Mouse (Mus musculus): ENCODE data around the gene Hectd1. TPM values are rescaled to one million over a fixed set of nuclear protein-coding genes. Genes with fewer than 3 reads are reported as not detected.

Gene Hectd1
- total and polyA plus RNA-seq, 3 experiments, result 35.0 to 273 (median 249) TPM

DNA sequence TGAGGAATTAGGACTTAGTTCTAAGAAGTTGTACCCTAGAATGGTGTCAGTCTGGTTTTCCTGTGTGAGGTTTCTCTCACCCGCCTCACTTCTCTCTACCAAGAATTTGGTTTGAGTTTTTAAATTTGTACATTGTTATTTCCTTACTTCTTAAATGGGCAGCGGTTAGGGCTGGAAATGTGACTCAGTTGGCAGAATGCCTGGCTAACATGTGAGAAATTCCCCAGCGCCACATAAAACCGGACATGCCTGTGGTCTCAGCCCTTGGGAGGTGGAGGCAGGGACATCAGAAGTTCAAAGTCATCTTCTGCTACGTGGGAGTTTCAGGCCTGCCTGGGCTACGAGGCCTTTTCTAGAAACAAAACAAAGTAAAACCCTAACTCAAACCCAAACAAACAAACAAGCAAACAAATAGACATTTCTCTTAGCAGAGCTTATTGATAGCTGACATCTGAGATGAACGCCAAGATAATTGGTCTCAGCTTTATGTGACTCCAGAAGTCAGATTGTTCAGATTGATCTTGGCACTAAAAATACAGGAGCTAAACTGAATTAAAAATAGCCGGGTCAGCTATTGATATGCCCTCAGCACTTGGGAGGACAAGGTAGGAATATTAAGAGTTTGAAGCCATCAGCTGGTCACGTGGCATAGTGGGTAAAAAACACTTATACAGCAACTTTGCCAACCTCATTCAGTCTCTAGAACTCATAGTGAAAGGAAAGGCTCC, 18.8 kb upstream of the Hectd1 start:
- ATAC-seq (ENCODE audit: extremely low read depth, insufficient number of reproducible peaks, low FRiP score, poor library complexity, severe bottlenecking) (no peak), DNase-seq (ENCODE audit: low spot score) (no peak)
- peaks cover 11% of the 10 kb centered on the region for H3K36me3 ChIP-seq (replicated peaks)
- TF ChIP-seq GATA1 (IDR thresholded peaks at IDR 0.05; ENCODE audit: borderline replicate concordance, low read length) (no peak), GATA2 (IDR thresholded peaks at IDR 0.05; ENCODE audit: borderline replicate concordance, low read depth, low read length) (no peak)
- no peaks in the 10 kb centered on the region for H3K27me3 ChIP-seq (ENCODE audit: insufficient read depth, low read length)
- H3K4me3 ChIP-seq (ENCODE audit: low read depth, low read length), result no peak overlapping the region
- no peaks in the 10 kb centered on the region for H3K9me3 ChIP-seq (replicated peaks)
- peaks cover 85% of the 10 kb centered on the region for H3K4me1 ChIP-seq (ENCODE audit: insufficient read depth, low read depth, low read length)

DNA sequence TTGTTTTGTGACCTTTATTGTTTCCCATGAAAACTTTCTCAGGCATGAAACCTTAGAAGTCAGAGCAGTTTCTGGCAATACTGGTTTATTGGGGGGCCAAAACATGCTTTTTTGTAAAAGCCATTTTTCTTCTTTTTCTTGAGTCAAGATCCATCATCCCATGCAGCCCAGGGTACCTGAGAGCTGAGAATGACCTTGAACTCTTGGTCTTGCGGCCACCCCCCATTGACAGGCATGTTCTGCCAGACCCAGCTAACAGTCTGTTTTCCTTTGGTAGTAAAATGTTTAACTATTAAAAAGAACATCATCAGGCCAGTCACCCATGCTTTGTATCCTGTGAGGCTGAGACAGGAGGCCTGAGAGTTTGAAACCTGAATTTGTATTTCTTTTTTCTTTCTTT, 15.9 kb upstream of the Hectd1 start:
- ATAC-seq (ENCODE audit: extremely low read depth, insufficient number of reproducible peaks, low FRiP score, poor library complexity, severe bottlenecking), result no peak
- TF ChIP-seq CTCF (IDR thresholded peaks at IDR 0.05; ENCODE audit: low read depth, low read length) (no peak), GATA1 (IDR thresholded peaks at IDR 0.05; ENCODE audit: borderline replicate concordance, low read length) (no peak), POLR2AphosphoS5 (IDR thresholded peaks at IDR 0.05; ENCODE audit: insufficient replicate concordance, low read depth, low read length) (no peak), GATA2 (IDR thresholded peaks at IDR 0.05; ENCODE audit: borderline replicate concordance, low read depth, low read length) (no peak), TAL1 (conservative IDR thresholded peaks at IDR 0.05; ENCODE audit: low read depth, low read length) (no peak)
- Histone ChIP-seq H3K36me3 (replicated peaks) (peaks cover 7% of the 10 kb centered on the region), H3K9me3 (replicated peaks) (no peaks in the 10 kb centered on the region), H3K4me3 (ENCODE audit: low read depth, low read length) (peak overlapping the region; percentile 70; the same call in 1 of the 2 replicates), H3K27me3 (ENCODE audit: insufficient read depth, low read length) (no peaks in the 10 kb centered on the region), H3K4me1 (ENCODE audit: insufficient read depth, low read depth, low read length) (peaks cover 83% of the 10 kb centered on the region)
- DNase-seq (ENCODE audit: low spot score), result no peak

DNA sequence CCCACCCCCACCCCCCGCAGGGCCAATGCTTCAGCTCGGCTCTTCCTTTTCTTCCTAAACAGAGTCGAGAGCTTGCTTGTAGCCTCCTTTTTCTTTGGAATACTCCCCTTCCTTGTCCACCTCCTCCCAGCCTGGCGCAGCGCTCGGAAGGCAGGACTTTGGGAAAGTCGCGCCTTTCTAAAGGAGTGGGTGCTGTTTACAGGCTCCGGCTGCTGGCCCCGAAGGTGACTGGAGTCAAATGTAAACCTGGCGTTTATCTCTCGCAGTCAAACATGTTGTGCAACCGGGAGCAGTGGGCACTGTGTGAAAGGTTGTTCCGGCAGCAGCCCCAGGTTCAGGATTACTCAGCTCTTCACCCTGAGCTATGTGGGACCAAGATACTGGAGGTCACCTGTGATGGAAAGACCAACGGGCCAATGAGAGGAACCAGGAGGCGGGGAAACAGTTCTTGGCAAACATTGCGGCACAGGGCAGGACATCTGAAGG, 15.5 kb upstream of the Hectd1 start:
- no peaks in the 10 kb centered on the region for H3K9me3 ChIP-seq (replicated peaks)
- no peaks in the 10 kb centered on the region for H3K27me3 ChIP-seq (ENCODE audit: insufficient read depth, low read length)
- H3K4me1 ChIP-seq (ENCODE audit: insufficient read depth, low read depth, low read length), result peaks cover 79% of the 10 kb centered on the region
- peak; percentile 89 for DNase-seq (ENCODE audit: low spot score)
- peaks cover 7% of the 10 kb centered on the region for H3K36me3 ChIP-seq (replicated peaks)
- H3K4me3 ChIP-seq (ENCODE audit: low read depth, low read length), result peak overlapping the region; percentile 70
- 0 out of 2 replicates have a peak, but pooled peaks have one; percentile 15 for TF ChIP-seq TAL1 (conservative IDR thresholded peaks at IDR 0.05; ENCODE audit: low read depth, low read length)
- no peak for TF ChIP-seq GATA2 (IDR thresholded peaks at IDR 0.05; ENCODE audit: borderline replicate concordance, low read depth, low read length)
- ATAC-seq (ENCODE audit: extremely low read depth, insufficient number of reproducible peaks, low FRiP score, poor library complexity, severe bottlenecking), result peak; percentile 89

DNA sequence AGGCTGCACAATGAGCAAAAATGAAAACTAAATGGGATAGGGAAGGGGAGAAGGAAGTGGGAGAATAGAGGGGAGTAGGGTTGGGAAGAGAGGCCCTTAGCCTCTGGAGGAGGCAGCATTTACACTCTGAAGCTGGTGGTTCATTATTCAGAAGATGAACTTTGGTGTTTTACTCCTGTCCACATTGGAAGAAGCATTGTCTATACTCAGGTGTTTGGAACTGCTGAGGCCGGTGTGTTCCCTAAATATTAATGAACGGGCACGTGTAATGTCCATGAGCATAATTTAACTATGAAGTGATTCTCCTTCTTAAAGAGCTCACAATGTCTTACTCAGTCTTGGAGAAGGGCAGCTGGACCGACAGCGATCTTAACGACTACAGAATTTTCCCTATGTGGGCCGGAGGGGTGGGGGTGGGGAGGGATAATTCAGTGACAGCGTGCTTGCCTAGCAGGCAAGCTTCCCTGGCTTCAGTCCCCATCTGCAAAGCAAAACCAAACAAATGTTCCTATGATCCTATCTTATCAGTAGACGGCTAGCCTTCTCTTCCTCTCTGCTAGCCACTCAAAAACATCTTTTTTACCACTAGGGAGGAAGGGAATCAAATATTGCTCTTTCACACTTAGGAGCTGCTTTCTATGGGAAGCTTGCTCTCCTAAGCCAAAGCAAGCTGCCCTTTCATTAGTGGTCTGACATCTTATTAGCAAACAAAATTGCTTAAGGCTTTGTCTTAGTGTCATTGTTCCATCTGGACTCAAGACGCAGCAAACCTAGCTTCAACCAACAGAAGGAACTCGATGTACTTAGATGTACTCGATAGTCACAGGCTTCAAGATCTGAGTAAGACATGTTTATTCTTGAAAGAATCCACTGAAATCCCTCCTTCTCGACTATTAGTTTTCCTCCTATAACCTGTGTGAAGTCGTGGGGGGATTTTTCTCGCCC, 14.5 kb upstream of the Hectd1 start:
- DNase-seq (ENCODE audit: low spot score) (no peak), ATAC-seq (ENCODE audit: extremely low read depth, insufficient number of reproducible peaks, low FRiP score, poor library complexity, severe bottlenecking) (no peak)
- Histone ChIP-seq H3K9me3 (replicated peaks) (no peaks in the 10 kb centered on the region), H3K36me3 (replicated peaks) (peaks cover 6% of the 10 kb centered on the region), H3K27me3 (ENCODE audit: insufficient read depth, low read length) (no peaks in the 10 kb centered on the region), H3K4me3 (ENCODE audit: low read depth, low read length) (peak overlapping the region; percentile 70; the same call in 1 of the 2 replicates), H3K4me1 (ENCODE audit: insufficient read depth, low read depth, low read length) (peaks cover 75% of the 10 kb centered on the region)
- TF ChIP-seq GATA2 (IDR thresholded peaks at IDR 0.05; ENCODE audit: borderline replicate concordance, low read depth, low read length) (no peak), POLR2AphosphoS5 (IDR thresholded peaks at IDR 0.05; ENCODE audit: insufficient replicate concordance, low read depth, low read length) (no peak), GATA1 (IDR thresholded peaks at IDR 0.05; ENCODE audit: borderline replicate concordance, low read length) (no peak), TAL1 (conservative IDR thresholded peaks at IDR 0.05; ENCODE audit: low read depth, low read length) (no peak), CTCF (IDR thresholded peaks at IDR 0.05; ENCODE audit: low read depth, low read length) (no peak)

DNA sequence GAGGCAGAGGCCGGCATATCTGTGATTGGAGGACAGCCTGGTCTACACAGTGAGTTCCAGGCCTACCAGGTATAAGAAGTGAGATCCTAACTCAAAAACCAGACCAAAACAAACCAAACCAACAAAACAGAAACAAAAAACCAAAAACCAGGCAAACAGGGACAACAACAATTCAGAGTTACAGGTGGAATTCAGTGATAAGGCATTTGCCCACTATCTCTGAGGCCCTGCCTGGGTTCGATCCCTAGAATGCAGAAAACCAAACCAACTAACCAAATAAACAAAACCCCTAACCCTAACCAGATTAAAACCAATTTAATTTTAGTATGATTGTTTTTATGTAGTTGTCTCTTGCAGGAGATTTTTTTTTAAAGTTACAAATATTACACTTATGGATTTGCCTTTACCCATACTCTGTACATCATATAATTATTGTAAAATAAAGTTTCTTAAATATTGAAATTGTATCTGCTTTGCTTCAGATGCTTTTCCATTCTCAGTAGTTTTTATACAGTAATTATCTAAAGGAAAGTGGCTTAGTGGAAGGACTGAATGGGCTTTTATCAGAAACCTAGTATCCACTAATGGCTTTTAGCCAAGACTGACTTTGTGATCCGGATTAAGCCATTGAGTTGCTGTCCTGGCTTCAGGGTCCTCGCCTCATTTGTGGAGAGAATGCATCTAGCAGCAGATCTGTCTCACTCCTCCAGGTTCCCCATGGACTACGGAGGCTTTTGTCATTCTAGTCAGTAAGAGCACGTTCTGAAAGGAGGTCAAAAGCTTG, 12.9 kb upstream of the Hectd1 start:
- Histone ChIP-seq H3K9me3 (replicated peaks) (no peaks in the 10 kb centered on the region), H3K4me3 (ENCODE audit: low read depth, low read length) (no peak overlapping the region; the same call in 1 of the 2 replicates), H3K27me3 (ENCODE audit: insufficient read depth, low read length) (no peaks in the 10 kb centered on the region), H3K4me1 (ENCODE audit: insufficient read depth, low read depth, low read length) (peaks cover 66% of the 10 kb centered on the region), H3K36me3 (replicated peaks) (peaks cover 3% of the 10 kb centered on the region)
- TF ChIP-seq POLR2AphosphoS5 (IDR thresholded peaks at IDR 0.05; ENCODE audit: insufficient replicate concordance, low read depth, low read length), result no peak
- peak; percentile 89 for TF ChIP-seq TAL1 (conservative IDR thresholded peaks at IDR 0.05; ENCODE audit: low read depth, low read length)
- no peak for TF ChIP-seq CTCF (IDR thresholded peaks at IDR 0.05; ENCODE audit: low read depth, low read length)
- TF ChIP-seq GATA2 (IDR thresholded peaks at IDR 0.05; ENCODE audit: borderline replicate concordance, low read depth, low read length), result no peak
- no peak for DNase-seq (ENCODE audit: low spot score)
- ATAC-seq (ENCODE audit: extremely low read depth, insufficient number of reproducible peaks, low FRiP score, poor library complexity, severe bottlenecking), result no peak

DNA sequence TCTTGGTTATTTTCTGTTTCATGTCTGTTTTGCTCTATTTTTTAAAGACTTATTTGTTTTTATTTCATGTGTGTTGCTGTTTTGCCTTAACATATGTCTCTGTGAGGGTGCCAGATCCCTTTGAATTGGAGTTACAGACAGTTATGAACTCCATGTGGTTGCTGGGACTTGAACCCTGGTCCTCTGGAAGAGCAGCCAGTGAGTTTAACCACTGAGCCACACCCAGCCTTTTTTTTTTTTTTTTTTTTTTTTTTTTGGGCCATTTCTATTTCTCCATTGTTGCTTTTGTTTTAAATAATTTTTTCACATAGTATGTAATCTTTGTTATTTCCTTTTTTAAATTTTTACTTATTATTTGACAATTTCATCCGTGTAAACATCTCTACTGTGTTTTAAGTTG, 10.5 kb upstream of the Hectd1 start:
- H3K36me3 ChIP-seq (replicated peaks), result peaks cover 3% of the 10 kb centered on the region
- H3K4me1 ChIP-seq (ENCODE audit: insufficient read depth, low read depth, low read length), result peaks cover 62% of the 10 kb centered on the region
- TF ChIP-seq TAL1 (conservative IDR thresholded peaks at IDR 0.05; ENCODE audit: low read depth, low read length), result no peak
- TF ChIP-seq GATA2 (IDR thresholded peaks at IDR 0.05; ENCODE audit: borderline replicate concordance, low read depth, low read length), result no peak
- TF ChIP-seq POLR2AphosphoS5 (IDR thresholded peaks at IDR 0.05; ENCODE audit: insufficient replicate concordance, low read depth, low read length), result no peak
- no peak for TF ChIP-seq GATA1 (IDR thresholded peaks at IDR 0.05; ENCODE audit: borderline replicate concordance, low read length)
- H3K27me3 ChIP-seq (ENCODE audit: insufficient read depth, low read length), result no peaks in the 10 kb centered on the region
- DNase-seq (ENCODE audit: low spot score) (no peak), ATAC-seq (ENCODE audit: extremely low read depth, insufficient number of reproducible peaks, low FRiP score, poor library complexity, severe bottlenecking) (no peak)
- H3K4me3 ChIP-seq (ENCODE audit: low read depth, low read length), result no peak overlapping the region
- H3K9me3 ChIP-seq (replicated peaks), result no peaks in the 10 kb centered on the region

Measured in G1E (cell line).